Mouse (Mus musculus): ENCODE measurements around the gene Huwe1.
A peak's percentile ranks its signal among the peaks of the same experiment; 100 is the strongest.

Gene Huwe1

DNA sequence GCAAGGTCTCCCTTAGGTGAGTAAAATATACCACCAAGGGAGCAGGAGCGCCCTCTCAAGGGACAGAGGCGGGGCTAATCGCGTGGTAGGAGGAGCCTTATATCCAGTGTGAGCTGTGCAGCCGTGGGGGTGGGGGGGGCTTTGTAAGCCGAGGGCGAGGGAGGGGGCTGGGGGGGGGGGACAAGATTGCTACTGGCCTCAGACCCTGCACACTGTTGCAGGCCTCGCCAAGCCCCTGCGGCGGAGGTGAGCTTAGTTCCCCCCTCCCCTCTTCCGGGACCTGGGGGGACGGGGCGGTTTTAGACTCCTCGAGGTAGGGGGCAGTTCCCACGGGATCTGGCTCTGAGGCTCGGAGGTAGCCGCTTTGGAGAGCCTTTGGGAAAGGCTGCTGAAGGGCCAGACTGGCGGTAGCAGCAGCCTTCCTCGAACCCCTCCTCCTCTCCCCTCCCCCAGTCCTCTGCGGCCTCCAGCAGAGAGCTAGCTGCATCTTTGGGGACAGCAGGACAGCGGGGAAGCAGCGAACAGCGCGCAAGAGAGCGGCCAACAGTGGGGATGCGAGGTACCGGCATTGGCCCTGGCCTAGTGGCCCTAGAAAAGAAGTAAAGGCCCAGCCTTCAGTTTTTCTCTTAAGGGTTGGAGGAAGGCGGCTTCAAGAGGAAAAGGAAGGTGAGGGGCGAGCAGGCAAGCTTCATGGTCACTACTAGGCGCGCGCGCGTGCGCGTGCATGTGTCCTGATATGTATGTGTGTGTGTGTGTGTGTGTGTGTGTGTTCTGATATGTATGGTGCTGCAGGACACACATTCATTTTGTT, at the start of gene Huwe1:
TSS of gene Huwe1 (plus strand) at position 107 of the 811 bp plus-strand sequence.
- peak; percentile 72 to 75 for DNase-seq

GRCm38 (mm10) chrX:151780348-151780747, 20.3 kb upstream of the Huwe1 start:
- no peak for DNase-seq

- DNase-seq: no peak
Observed at GRCm38 (mm10) chrX:151782939-151783338, 17.7 kb upstream of the Huwe1 start.

GRCm38 (mm10) chrX:151792766-151793165, 7.8 kb upstream of the Huwe1 start:
- no peak for DNase-seq

GRCm38 (mm10) chrX:151797970-151798369, 2.6 kb upstream of the Huwe1 start:
- no peak for DNase-seq

GRCm38 (mm10) chrX:151802328-151802955, 1.8 kb downstream of the Huwe1 start:
- DNase-seq: no peak

DNA sequence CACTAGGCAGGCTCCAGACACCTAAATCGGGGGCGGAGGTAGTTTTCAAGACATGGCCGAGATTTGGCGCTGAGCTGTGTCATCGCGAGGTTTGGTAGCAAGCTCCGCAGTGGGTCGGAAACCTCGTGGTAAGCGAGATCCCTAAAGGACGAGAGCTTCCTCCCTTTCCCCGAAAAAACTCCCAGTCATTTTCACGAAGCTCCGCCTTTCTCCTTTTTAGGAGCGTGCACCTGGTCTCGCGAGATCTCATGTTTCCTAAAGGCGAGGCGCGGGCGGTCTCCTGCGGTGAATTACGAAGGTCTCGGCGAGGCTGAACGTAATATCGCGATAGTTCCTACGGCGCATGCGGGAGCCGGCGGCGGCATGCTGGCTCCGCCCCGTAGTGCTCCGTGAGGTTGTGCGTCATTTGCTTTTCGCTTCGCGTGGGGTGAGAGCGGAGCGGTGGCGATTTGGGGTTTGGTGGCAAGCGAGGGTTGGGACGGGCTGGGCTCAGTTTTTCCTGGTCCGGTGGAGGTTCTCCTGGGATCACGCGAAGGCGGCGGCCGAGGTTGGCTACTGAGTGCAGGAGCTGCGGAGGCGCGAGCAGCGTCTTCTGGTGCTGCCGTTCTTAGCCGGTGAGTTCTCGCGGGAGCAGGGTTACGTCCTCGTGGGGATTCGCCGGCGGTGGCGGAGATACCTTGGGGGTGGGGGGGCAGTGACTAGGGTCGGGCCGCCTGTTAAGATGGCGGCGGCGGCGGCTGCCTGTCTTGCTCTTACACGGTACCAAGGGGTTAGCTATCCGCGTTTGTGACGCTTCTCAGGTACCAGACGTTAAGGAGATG, 2.6 kb downstream of the Huwe1 start:
- peak; percentile 90 to 94 for DNase-seq

- DNase-seq: peak in 1 of 2 experiments; percentile 43
Observed at GRCm38 (mm10) chrX:151803777-151804101, 3.1 kb downstream of the Huwe1 start.

- DNase-seq: peak in 1 of 2 experiments; percentile 4
Observed at GRCm38 (mm10) chrX:151804388-151804787, 3.8 kb downstream of the Huwe1 start.

GRCm38 (mm10) chrX:151811481-151811880, 10.9 kb downstream of the Huwe1 start:
- DNase-seq: no peak

GRCm38 (mm10) chrX:151813656-151814055, 13.0 kb downstream of the Huwe1 start:
- DNase-seq: no peak

GRCm38 (mm10) chrX:151817712-151818111, 17.1 kb downstream of the Huwe1 start:
- DNase-seq: no peak

- DNase-seq: no peak
Observed at GRCm38 (mm10) chrX:151828971-151829370, 28.4 kb downstream of the Huwe1 start.

DNA sequence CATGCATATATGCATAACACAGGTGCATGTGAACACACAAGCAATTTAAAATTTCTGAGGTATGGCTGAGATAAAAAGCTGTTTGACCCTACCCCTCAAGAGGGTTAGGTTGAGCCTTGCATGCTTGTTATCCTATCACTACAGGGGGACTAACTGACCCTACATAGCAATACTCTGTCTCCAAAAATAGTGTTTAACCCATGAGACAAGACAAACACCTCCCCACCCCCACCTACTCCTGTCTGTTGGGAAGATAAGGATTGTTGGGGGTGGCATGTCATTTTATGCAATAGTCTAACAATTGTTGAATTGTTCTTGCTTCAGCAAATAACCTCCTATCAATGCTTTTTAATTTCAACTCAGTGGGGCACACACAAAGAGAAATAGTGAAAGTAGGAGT, 30.7 kb downstream of the Huwe1 start:
- DNase-seq: no peak

- no peak for DNase-seq
Observed at GRCm38 (mm10) chrX:151832982-151833381, 32.4 kb downstream of the Huwe1 start.

DNA sequence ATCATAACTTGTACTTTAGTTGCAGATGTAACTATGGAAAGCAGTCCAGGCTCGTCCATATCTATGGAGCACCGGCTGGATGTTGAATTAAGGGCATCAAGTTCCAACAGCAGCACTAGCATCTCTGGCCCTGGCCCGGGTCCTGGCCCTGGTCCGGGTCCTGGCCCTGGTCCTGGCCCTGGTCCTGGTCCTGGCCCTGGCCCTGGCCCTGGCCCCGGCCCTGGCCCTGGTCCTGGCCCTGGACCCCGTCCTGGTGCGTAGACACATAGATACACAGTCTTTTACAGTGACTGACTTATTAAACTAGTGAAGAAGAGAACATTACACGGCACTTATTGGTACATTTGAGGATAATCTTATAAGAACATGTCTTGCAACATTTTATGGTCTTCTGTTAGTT, 58.8 kb downstream of the Huwe1 start:
- peak in 1 of 2 experiments; percentile 8 for DNase-seq

GRCm38 (mm10) chrX:151910692-151911091, 110.1 kb downstream of the Huwe1 start:
- DNase-seq: no peak

DNA sequence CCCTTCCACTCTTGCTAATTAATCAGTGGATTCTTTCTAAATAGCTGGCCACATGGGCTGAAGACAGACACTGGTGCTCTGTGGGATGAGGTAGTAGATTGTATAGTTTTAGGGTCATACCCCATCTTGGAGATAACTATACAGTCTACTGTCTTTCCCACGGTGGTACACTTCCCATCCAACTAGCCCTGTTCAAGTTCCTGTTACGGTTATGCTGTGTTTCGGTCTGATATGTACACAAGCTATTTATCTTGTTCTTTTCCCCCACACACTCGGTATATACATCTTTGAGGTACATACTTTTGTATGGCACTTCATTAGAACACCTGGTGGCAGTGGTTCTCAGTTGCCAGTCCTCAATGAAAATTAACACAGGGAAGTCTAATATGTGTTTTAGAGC, 111.7 kb downstream of the Huwe1 start:
- DNase-seq: no peak

DNA sequence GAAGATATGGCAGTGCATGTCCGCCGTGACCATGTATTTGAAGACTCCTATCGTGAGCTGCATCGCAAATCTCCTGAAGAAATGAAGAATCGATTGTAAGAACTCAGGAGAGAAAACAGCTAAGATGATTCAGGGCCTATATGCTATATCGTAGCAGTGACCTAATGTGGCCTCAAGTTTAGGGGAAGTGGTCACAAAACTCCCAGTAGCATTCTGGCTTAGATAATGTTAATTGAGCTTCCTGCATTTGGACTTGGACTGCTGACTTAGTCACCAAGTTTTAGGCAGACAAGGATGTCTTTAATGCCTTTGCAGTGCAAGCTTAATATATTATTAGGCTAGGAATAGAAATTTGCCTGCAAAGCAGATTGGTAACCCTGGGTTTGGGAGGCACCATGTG, 128.8 kb downstream of the Huwe1 start:
- DNase-seq: no peak

GRCm38 (mm10) chrX:151938852-151939251, 138.2 kb downstream of the Huwe1 start:
- no peak for DNase-seq

GRCm38 (mm10) chrX:151946986-151947385, 146.4 kb downstream of the Huwe1 start:
- no peak for DNase-seq

DNA sequence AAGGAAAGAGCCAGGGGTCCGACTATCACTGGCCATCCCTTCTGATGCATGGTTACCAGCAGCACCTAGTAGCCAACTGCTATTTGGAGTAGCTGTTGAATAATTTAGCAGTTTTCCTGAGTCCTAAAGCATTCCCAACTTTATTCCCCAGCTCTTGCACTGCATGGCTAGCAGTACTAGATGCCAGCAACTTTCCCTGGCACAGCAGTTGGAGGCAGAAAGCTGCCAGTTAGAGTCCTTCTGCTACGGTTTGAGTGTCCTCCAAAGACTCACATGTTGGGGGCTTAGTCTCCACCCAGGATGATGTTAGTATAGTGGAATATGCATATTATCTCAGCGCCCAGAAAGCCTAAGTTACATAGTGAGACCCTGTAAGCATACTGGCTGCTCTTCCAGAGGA, 147.2 kb downstream of the Huwe1 start:
- no peak for DNase-seq

- no peak for DNase-seq
Observed at GRCm38 (mm10) chrX:151950231-151950630, 149.6 kb downstream of the Huwe1 start.

- no peak for DNase-seq
Observed at GRCm38 (mm10) chrX:151951181-151951580, 150.6 kb downstream of the Huwe1 start.
